Mouse (Mus musculus) lung, embryonic 14.5 days (tissue): ENCODE measurements around the gene Ppp1r1c. TPM values are rescaled to one million over a fixed set of nuclear protein-coding genes. Genes with fewer than 3 reads are reported as not detected.

Experiments used
- ATAC-seq: fragments of 200-750 bp; cut with Nextera tagmentation; 2 replicates; pipeline ENCODE4 v1.8.0; 2017; ENCODE audit warnings: mild to moderate bottlenecking, moderate TSS enrichment, moderate library complexity; ENCODE audit not compliant: insufficient read depth
- DNase-seq: peaks from one replicate; pipeline ENCODE4 v3.0.0-alpha.2; 2015
- H3K27ac ChIP-seq: fragments of 300-500 bp; sonication (generic); 2 replicates; pipeline ENCODE4 v1.5.1; 2014; ENCODE audit warnings: low read depth, mild to moderate bottlenecking, moderate library complexity
- H3K27me3 ChIP-seq: fragments of 300-500 bp; sonication (generic); 2 replicates; pipeline ENCODE4 v1.6.1; 2014; ENCODE audit warnings: low read length, control low read depth; ENCODE audit not compliant: insufficient read depth
- H3K36me3 ChIP-seq: fragments of 300-500 bp; sonication (generic); 2 replicates; pipeline ENCODE4 v1.6.1; 2014; ENCODE audit warnings: control low read depth; ENCODE audit not compliant: insufficient read depth
- H3K4me1 ChIP-seq: fragments of 300-500 bp; sonication (generic); 2 replicates; pipeline ENCODE4 v1.6.1; 2014; ENCODE audit warnings: antibody characterized with exemption, control low read depth; ENCODE audit not compliant: insufficient read depth
- H3K4me2 ChIP-seq: fragments of 300-500 bp; sonication (generic); 2 replicates; pipeline ENCODE4 v1.6.1; 2014; ENCODE audit warnings: mild to moderate bottlenecking
- H3K4me3 ChIP-seq: fragments of 300-500 bp; sonication (generic); 2 replicates; pipeline ENCODE4 v1.5.1; 2014; ENCODE audit warnings: low read depth, low read length
- H3K9ac ChIP-seq: fragments of 300-500 bp; sonication (generic); 2 replicates; pipeline ENCODE4 v1.6.1; 2014
- H3K9me3 ChIP-seq: fragments of 300-500 bp; sonication (generic); 2 replicates; pipeline ENCODE4 v1.6.1; 2016; ENCODE audit warnings: low read depth, low read length, control low read depth
- CTCF ChIP-seq: IDR thresholded peaks from 2 replicates; pipeline ENCODE4 v1.5.1; 2016; ENCODE audit warnings: antibody characterized with exemption, low read depth
- WGBS: fragments of 180-500 bp; shearing (Covaris S2); extraction: QIAGEN DNeasy Blood & Tissue Kit; methylation state at CpG from one replicate; pipeline ENCODE4 v1.1.7; 2014; 5-methylcytosine and 5-hydroxymethylcytosine counted together
- polyA plus RNA-seq: library from polyadenylated mRNA; unstranded; fragments of >200 nt; fragmentation: Nextera tagmentation; extraction: Ambion mirVana; gene quantifications from 2 replicates; pipeline ENCODE4 v1.2.1, GENCODE M21; 2014

Ppp1r1c gene
- polyA plus RNA-seq, 1 experiment from 2014 or later, result not detected

DNA sequence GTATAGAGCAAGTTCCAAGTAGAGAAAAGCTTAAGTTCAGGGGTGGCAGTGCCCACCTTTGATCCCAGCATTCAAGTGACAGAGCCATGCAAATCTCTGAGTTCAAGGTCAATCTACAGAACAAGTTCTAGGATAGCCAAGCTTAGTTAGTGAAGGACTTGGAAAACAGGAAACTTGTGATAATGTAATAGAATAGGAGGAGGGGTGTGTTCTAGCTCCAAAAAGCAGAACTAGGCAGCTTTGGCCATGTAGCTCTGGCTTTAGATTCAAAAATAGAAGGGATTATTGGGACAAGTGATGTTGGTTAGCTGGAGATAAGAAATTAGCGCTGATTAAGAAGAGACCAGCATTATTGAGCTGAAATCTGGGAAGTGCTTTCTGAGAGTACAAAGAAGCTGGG, 149.3 kb downstream of the Ppp1r1c start:
- H3K9ac ChIP-seq, result no peak overlapping the region
- no peaks in the 10 kb centered on the region for H3K4me1 ChIP-seq
- H3K27me3 ChIP-seq, result no peaks in the 10 kb centered on the region
- no peak overlapping the region for H3K4me3 ChIP-seq
- H3K9me3 ChIP-seq, result no peaks in the 10 kb centered on the region
- no peak overlapping the region for H3K4me2 ChIP-seq
- WGBS, result 92% methylated on average over 1 of the region's 1 CpGs
- H3K27ac ChIP-seq, result no peak overlapping the region
- DNase-seq (no peak), ATAC-seq (no peak)
- no peaks in the 10 kb centered on the region for H3K36me3 ChIP-seq
- TF ChIP-seq CTCF, result no peak

DNA sequence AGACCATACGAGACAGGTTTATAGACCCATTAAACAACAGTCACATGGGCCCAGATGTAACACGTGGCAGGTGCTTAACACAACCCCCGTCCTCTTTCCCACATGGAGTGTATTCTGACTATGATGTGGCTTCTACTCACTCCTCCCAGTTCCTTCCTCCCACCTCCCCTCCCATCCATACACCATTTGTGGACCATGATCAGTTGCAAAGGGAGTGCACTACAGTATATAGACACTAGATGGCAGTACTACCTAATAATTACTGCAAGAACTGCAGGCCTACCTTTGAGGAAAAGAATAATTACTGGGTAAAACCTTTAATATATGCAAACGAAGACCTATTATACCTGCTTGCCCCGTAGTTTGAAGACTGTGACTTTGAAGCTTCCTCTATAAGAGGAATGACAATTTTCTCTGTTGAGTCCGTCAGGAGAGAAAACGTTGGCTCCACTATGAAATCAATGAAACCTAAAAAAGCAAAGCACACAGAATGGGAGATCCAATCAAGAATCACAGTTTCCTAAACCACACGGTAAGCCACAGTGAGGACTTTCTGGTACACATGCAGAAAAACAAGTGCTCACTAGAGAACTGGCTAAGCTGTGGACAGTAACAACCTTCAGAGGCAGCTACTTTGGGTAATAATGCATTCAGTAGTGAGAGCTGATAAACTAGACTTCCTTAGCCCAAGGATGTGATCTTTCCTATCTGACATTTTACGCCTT, 157.9 kb downstream of the Ppp1r1c start:
- peak; percentile 78 for ATAC-seq
- Histone ChIP-seq H3K27ac (no peak overlapping the region), H3K4me2 (no peak overlapping the region), H3K36me3 (no peaks in the 10 kb centered on the region), H3K4me1 (no peaks in the 10 kb centered on the region), H3K9ac (no peak overlapping the region), H3K9me3 (no peaks in the 10 kb centered on the region), H3K4me3 (no peak overlapping the region), H3K27me3 (no peaks in the 10 kb centered on the region)
- TF ChIP-seq CTCF, result peak; percentile 87
- 44% methylated on average over 9 of the region's 9 CpGs for WGBS
- DNase-seq, result peak; percentile 91

Other genes with a start within 250 kb of the Ppp1r1c start
- gene Itprid2, start 72.4 kb upstream of the Ppp1r1c start, polyA plus RNA-seq, result 14.1 and 14.8 TPM in 2 replicates